Mouse (Mus musculus) lung, embryonic 16.5 days (tissue): ENCODE measurements around the gene Snx32. TPM values are rescaled to one million over a fixed set of nuclear protein-coding genes. Genes with fewer than 3 reads are reported as not detected.

Experiments
- ATAC-seq: fragments of 200-750 bp; cut with Nextera tagmentation; 2 replicates; pipeline ENCODE4 v1.8.0; 2017; ENCODE audit warnings: low read depth, mild to moderate bottlenecking, moderate library complexity
- H3K27ac ChIP-seq: fragments of 300-500 bp; sonication (generic); 2 replicates; pipeline ENCODE4 v1.5.1; 2014; ENCODE audit warnings: mild to moderate bottlenecking, control low read depth, low read length
- H3K27me3 ChIP-seq: fragments of 300-500 bp; sonication (generic); 2 replicates; pipeline ENCODE4 v1.6.1; 2014; ENCODE audit warnings: low read depth, low read length, mixed read lengths; ENCODE audit not compliant: control insufficient read depth, insufficient read depth
- H3K36me3 ChIP-seq: fragments of 300-500 bp; sonication (generic); 2 replicates; pipeline ENCODE4 v1.6.1; 2014; ENCODE audit warnings: low read length; ENCODE audit not compliant: control insufficient read depth, insufficient read depth
- H3K4me1 ChIP-seq: fragments of 300-500 bp; sonication (generic); replicated peaks from 2 replicates; pipeline ENCODE4 v1.6.1; 2014; ENCODE audit warnings: low read length, mixed read lengths; ENCODE audit not compliant: control insufficient read depth, insufficient read depth
- H3K4me2 ChIP-seq: fragments of 300-500 bp; sonication (generic); 2 replicates; pipeline ENCODE4 v1.6.1; 2014; ENCODE audit warnings: low read depth, low read length, control low read depth
- H3K4me3 ChIP-seq: fragments of 300-500 bp; sonication (generic); 2 replicates; pipeline ENCODE4 v1.5.1; 2014; ENCODE audit warnings: mild to moderate bottlenecking, low read length, control low read depth
- H3K9ac ChIP-seq: fragments of 300-500 bp; sonication (generic); 2 replicates; pipeline ENCODE4 v1.6.1; 2014; ENCODE audit warnings: low read length, control low read depth
- H3K9me3 ChIP-seq: fragments of 300-500 bp; sonication (generic); 2 replicates; pipeline ENCODE4 v1.6.1; 2016; ENCODE audit warnings: low read length; ENCODE audit not compliant: control insufficient read depth
- WGBS: fragments of 180-500 bp; shearing (Covaris S2); extraction: QIAGEN DNeasy Blood & Tissue Kit; methylation state at CpG from one replicate; pipeline ENCODE4 v1.1.7; 2014; 5-methylcytosine and 5-hydroxymethylcytosine counted together
- polyA plus RNA-seq: library from polyadenylated mRNA; unstranded; fragments of >200 nt; fragmentation: Nextera tagmentation; extraction: Ambion mirVana; gene quantifications from 2 replicates; pipeline ENCODE4 v1.2.1, GENCODE M21; 2015

Snx32 gene
- polyA plus RNA-seq, 1 experiment from 2014 or later = 7.4 TPM

GRCm38 (mm10) chr19:5544031-5544430 is 33.7 kb upstream of the Snx32 start:
- Histone ChIP-seq H3K4me1 (no peaks in the 10 kb centered on the region; the same call in 1 of the 2 replicates), H3K4me2 (no peak overlapping the region), H3K27me3 (no peaks in the 10 kb centered on the region), H3K9me3 (no peaks in the 10 kb centered on the region), H3K27ac (no peak overlapping the region), H3K36me3 (no peaks in the 10 kb centered on the region), H3K9ac (no peak overlapping the region), H3K4me3 (no peak overlapping the region)
- 42% methylated on average over 11 of the region's 11 CpGs for WGBS
- no peak for ATAC-seq

- WGBS = 80% methylated on average over 9 of the region's 9 CpGs
- no peaks in the 10 kb centered on the region for H3K27me3 ChIP-seq
- H3K27ac ChIP-seq = no peak overlapping the region
- H3K4me2 ChIP-seq = no peak overlapping the region
- H3K36me3 ChIP-seq = no peaks in the 10 kb centered on the region
- ATAC-seq = no peak
- H3K9me3 ChIP-seq = no peaks in the 10 kb centered on the region
- H3K9ac ChIP-seq = no peak overlapping the region
- H3K4me1 ChIP-seq = no peaks in the 10 kb centered on the region; the same call in 1 of the 2 replicates
- no peak overlapping the region for H3K4me3 ChIP-seq
Measured at GRCm38 (mm10) chr19:5543362-5543761, 33.0 kb upstream of the Snx32 start.

GRCm38 (mm10) chr19:5538786-5539185 is 28.4 kb upstream of the Snx32 start:
- ATAC-seq = no peak
- no peaks in the 10 kb centered on the region for H3K9me3 ChIP-seq
- no peak overlapping the region for H3K4me3 ChIP-seq
- H3K27me3 ChIP-seq = no peaks in the 10 kb centered on the region; the same call in 1 of the 2 replicates
- no peak overlapping the region for H3K9ac ChIP-seq
- no peak overlapping the region for H3K27ac ChIP-seq
- H3K36me3 ChIP-seq = no peaks in the 10 kb centered on the region
- H3K4me2 ChIP-seq = no peak overlapping the region
- WGBS = 72% methylated on average over 8 of the region's 8 CpGs
- H3K4me1 ChIP-seq = no peaks in the 10 kb centered on the region

GRCm38 (mm10) chr19:5532520-5532919 is 22.2 kb upstream of the Snx32 start:
- H3K27me3 ChIP-seq = no peaks in the 10 kb centered on the region; the same call in 1 of the 2 replicates
- H3K4me3 ChIP-seq = no peak overlapping the region
- H3K9me3 ChIP-seq = no peaks in the 10 kb centered on the region
- H3K4me1 ChIP-seq = peaks cover 12% of the 10 kb centered on the region
- 49% methylated on average over 8 of the region's 8 CpGs for WGBS
- ATAC-seq = no peak
- 0 out of 2 replicates have a peak overlapping the region, but pooled peaks have one; percentile 11 for H3K4me2 ChIP-seq
- no peak overlapping the region for H3K9ac ChIP-seq
- no peaks in the 10 kb centered on the region for H3K36me3 ChIP-seq
- H3K27ac ChIP-seq = no peak overlapping the region

- ATAC-seq = no peak; the same call in 1 of the 2 replicates
Measured at GRCm38 (mm10) chr19:5530138-5530524, 19.8 kb upstream of the Snx32 start.

GRCm38 (mm10) chr19:5529325-5530137 is 19.2 kb upstream of the Snx32 start:
- H3K36me3 ChIP-seq = no peaks in the 10 kb centered on the region
- no peaks in the 10 kb centered on the region for H3K9me3 ChIP-seq
- no peaks in the 10 kb centered on the region for H3K27me3 ChIP-seq
- H3K4me2 ChIP-seq = peak overlapping the region; percentile 61
- ATAC-seq = peak; percentile 99
- 10% methylated on average over 20 of the region's 20 CpGs for WGBS
- peak overlapping the region; percentile 55 for H3K9ac ChIP-seq
- H3K27ac ChIP-seq = peak overlapping the region; percentile 97
- H3K4me3 ChIP-seq = peak overlapping the region; percentile 39
- peaks cover 12% of the 10 kb centered on the region for H3K4me1 ChIP-seq

More at GRCm38 (mm10) chr19:5530138-5530524, 19.8 kb upstream of the Snx32 start:
- Histone ChIP-seq H3K9ac (no peak overlapping the region), H3K27ac (peak overlapping the region; percentile 78), H3K4me1 (peaks cover 12% of the 10 kb centered on the region), H3K27me3 (no peaks in the 10 kb centered on the region), H3K4me3 (no peak overlapping the region), H3K4me2 (peak overlapping the region; percentile 61), H3K36me3 (no peaks in the 10 kb centered on the region), H3K9me3 (no peaks in the 10 kb centered on the region)
- WGBS = 47% methylated on average over 7 of the region's 7 CpGs

GRCm38 (mm10) chr19:5525204-5525603 is 14.9 kb upstream of the Snx32 start:
- ATAC-seq = no peak
- Histone ChIP-seq H3K9ac (no peak overlapping the region), H3K9me3 (no peaks in the 10 kb centered on the region), H3K27ac (no peak overlapping the region), H3K36me3 (no peaks in the 10 kb centered on the region), H3K4me1 (no peaks in the 10 kb centered on the region), H3K4me2 (no peak overlapping the region), H3K4me3 (no peak overlapping the region), H3K27me3 (no peaks in the 10 kb centered on the region)
- 65% methylated on average over 5 of the region's 5 CpGs for WGBS

GRCm38 (mm10) chr19:5518721-5519120 is 8.4 kb upstream of the Snx32 start:
- Histone ChIP-seq H3K27ac (no peak overlapping the region), H3K4me3 (no peak overlapping the region), H3K9ac (no peak overlapping the region), H3K4me2 (no peak overlapping the region), H3K27me3 (no peaks in the 10 kb centered on the region), H3K9me3 (no peaks in the 10 kb centered on the region), H3K4me1 (no peaks in the 10 kb centered on the region), H3K36me3 (no peaks in the 10 kb centered on the region)
- ATAC-seq = no peak
- 81% methylated on average over 3 of the region's 3 CpGs for WGBS

- H3K4me3 ChIP-seq = no peak overlapping the region
- no peak overlapping the region for H3K4me2 ChIP-seq
- no peaks in the 10 kb centered on the region for H3K27me3 ChIP-seq
- peak; percentile 36; the same call in 1 of the 2 replicates for ATAC-seq
- H3K9ac ChIP-seq = no peak overlapping the region
- H3K4me1 ChIP-seq = peaks cover 7% of the 10 kb centered on the region
- no peaks in the 10 kb centered on the region for H3K9me3 ChIP-seq
- no peaks in the 10 kb centered on the region for H3K36me3 ChIP-seq
- no peak overlapping the region for H3K27ac ChIP-seq
- WGBS = 66% methylated on average over 8 of the region's 8 CpGs
Measured at GRCm38 (mm10) chr19:5516906-5517505, 6.7 kb upstream of the Snx32 start.
